Mouse (Mus musculus) adrenal gland, postnatal 14 days (tissue): ENCODE results near the gene Slc25a35. TPM values are rescaled to one million over a fixed set of nuclear protein-coding genes. Genes with fewer than 3 reads are reported as not detected.
"Not testable (repeated sequence)": the region's sequence is repeated elsewhere in the genome, so short reads cannot be mapped to it uniquely, and the experiment has no call there.

Experiments
- DNase-seq: peaks from one replicate; pipeline ENCODE4 v3.0.0; 2021; ENCODE audit warnings: mixed read lengths
- long read RNA-seq, 2 experiments: library from polyadenylated mRNA; stranded (forward); transcript quantifications; one replicate each; pipeline ENCODE4 v2.0.0; 2021
- total RNA-seq: library from RNA; stranded (reverse); gene quantifications from 2 replicates; pipeline ENCODE4 v1.2.3, GENCODE M21; 2021

Gene Slc25a35
- 54.6 and 55.8 TPM in 2 replicates for total RNA-seq
- long read RNA-seq, experiment 1, transcript Slc25a35-202 (5 exons, 1,828 nt), result major isoform, 19 of 30 reads
- long read RNA-seq, experiment 1, partial matches to known transcripts, result 1 of 30 reads
- long read RNA-seq, experiment 1, other reads (novel, unspliced or antisense), result 10 of 30 reads
- long read RNA-seq, experiment 2, transcript Slc25a35-202 (5 exons, 1,828 nt), result major isoform, 21 of 31 reads
- long read RNA-seq, experiment 2, partial matches to known transcripts, result 1 of 31 reads
- long read RNA-seq, experiment 2, other reads (novel, unspliced or antisense), result 9 of 31 reads

DNA sequence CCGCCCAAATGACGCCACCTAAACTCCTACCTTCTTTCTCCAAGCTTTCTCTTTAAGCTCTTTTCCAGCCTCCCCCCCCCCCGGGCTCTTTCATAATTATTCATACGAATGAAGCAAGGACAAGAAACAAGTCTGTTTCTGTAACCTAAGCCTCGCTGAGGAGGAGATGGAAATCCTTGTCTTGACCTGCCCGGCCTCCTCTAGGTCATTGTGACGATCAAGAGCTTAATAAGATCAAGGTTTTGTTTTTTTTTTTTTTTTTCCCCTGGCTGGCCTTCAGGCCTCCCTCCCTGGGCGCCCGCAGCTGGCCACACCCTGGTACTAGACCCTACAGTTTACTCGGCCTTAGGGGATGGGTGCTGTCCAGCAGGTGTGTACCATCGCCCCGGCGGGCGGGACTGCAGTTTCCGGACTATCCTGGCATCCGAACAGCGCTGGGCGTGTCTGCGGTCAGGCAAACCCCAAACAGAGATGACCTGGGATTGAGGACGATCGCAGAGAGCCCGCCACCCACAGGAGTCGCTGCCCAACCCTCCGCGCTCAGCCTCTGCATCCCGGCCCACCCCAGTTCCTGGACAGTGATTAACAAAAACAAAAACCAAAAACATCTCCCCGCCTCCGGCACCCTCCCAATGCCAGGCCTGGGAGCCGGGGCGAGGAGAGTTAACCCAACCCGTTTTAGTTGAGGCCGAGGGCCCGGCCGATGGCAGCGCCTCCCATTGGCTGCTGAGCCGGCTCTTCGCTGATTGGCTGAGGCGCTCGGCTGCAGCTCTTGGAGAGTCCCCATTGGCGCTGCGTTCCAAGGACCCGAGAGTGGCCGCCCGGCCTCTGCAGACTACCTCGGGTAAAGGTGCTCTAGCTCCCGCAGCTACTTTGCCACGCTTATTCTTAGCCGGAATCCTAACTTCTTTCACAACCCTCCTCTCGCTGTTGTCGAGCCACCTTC, at the start of gene Slc25a35:
TSS of gene Slc25a35 (plus strand) at position 795 of the 946 bp plus-strand sequence.
- DNase-seq, result peak; percentile 97

DNA sequence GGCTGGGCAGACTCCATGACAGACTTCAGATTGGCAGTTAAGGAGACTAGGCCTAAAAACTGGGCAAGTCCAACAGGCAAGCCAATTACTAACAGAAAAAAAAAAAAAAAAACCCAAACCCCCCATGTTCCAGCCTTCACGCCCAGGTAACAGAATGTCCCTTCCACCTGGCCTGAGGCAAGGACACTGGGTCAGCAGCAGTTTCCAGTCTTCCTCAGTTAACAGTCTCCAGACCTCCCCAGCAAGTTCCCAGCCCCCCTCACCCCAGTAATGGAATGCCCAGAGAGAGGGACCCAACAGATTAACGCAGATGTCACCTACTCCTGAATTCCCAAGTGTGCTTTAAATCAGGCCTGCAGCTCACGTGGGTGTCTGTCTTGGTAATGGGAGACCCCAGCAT, 44.7 kb upstream of the Slc25a35 start:
- DNase-seq, result no peak

DNA sequence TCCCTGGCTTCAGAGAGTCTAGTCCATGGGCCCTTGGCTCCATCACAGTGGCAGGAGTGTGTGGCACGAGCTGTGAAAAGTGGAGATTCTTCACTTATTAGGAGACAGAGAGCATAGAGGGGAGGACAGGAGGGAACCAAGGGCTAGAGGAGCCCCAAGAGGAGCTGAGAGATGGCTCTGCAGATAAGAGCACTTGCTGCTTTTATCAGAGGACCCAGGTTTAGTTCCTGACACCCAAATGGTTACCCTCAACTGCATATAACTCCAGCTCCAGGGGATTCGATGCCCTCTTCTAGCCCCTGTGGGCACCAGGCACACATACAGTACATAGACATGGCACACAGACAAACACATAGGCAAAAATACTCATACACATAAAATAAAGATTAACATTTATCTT, 43.2 kb upstream of the Slc25a35 start:
- no peak for DNase-seq

DNA sequence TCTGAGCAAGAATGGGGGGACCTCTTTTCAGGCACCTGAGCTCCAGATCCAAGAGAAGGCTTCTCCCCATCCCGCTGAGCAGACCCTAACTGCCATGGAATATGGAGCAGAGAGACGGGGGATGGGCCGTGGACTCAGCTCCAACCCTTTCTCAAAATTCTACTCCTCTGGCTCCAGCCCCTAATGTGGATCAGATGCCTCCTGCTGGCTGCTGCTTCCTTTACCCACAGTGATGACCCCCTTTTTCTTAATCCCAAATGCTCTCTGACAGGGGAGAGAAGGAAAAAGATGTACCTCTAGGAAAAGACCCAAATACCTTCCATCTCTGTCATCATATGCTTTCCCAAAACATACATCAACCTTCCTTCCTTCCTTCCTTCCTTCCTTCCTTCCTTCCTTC, 41.0 kb upstream of the Slc25a35 start, which contains the start of gene Odf4:
TSS of gene Odf4 (minus strand) at position 101 of the 400 bp plus-strand sequence.
- no peak for DNase-seq

DNA sequence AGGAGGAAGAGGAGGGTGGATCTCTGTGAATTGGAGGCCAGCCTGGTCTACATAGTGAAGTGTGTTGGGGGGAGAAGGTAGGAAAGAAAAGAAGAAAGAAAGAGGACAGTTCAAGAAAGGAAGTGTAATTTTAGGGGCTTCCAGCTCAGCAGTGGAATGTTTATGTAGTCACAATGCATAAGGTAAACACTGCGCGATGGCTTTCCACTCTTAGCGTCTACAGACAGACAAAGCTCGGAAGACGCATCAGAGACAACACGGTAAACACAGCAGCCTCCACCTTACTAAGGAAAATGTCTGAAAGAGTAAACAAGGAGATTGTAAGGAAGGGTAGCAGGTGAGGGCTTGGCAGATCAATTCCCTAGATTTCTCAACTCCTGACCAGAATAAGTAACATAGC, 38.0 kb upstream of the Slc25a35 start:
- no peak for DNase-seq

DNA sequence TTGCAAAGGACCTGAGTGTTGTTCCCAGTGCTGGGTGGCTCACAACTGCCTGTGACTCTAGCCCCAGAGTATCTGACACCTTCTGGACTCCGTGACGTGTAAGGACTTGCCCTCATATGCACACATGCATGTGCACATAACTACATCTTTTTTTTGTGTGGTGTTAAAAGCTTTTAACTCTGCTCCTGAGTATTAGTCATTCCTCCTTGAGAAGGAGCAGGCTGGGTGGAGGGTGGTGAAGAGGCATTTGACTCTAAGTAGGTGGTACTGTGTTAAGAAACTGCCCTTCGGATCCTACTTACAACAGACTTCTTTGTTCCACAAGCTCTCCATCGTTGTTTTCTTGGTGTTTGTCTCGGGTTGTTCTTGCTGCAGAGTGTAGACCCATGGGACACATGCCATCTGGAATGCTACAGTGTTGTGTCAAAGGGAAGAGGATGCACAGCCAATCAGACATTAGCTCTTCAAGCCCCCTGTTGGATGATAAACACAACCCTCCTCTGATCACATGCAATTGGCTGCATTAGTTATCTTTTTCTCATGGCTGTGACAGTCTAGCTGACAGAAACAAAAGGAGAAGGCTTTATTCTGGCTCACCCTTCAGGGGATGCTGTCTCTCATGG, 33.9 kb upstream of the Slc25a35 start:
- no peak for DNase-seq

DNA sequence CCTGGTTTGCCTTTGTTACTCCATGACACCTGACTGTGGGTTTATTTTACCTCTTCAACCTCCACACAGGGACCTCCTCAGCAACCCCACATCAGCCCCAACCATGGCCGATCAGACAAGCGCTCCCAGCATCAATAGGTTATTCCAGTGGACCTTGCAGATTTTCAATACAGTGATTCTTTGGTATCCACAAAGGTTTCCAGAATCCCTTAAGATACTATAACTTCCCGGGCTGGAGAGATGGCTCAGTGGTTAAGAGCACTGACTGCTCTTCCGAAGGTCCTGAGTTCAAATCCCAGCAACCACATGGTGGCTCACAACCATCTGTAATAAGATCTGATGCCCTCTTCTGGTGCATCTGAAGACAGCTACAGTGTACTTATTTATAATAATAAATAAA, 31.0 kb upstream of the Slc25a35 start:
- DNase-seq, result not testable (repeated sequence)

DNA sequence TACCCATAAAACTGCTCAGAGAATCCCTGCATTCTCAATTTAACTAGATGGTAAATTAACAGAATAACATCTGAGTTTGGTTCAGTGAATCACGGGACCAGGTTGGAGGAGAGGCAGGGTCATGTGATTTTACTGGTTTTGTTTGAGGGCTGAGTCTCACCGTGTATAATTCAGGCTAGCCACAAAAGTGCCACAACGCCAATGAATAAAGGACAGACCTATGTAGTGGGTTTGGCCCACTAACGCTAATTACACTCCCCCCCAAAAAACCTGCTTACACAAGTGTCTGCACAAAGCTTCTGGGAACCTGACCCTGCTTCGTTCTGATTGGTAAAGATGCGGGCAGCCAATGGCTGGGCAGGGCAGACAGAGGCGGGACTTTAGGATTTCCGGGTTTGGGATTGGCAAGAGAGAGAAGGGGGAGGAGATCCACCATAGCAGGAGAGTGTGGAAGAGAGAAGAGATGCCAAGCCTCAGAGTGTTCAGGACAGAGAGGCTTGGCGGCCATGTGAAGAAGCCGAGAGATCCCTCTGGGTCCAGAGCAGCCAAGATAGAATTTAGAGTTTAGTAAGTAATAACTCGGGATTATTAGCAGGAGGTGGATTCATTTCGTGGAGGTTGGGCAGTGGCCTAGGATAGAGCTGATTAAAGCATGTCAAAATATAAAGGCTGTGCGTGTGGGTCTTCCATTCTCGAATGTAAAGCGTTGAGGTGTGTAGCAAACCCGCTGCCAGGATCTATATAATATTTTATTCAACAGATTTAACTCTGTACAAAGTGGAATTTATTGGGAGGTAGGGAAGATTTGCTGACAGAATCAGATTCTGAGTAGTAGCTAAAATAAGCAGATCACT, 28.3 kb upstream of the Slc25a35 start:
- DNase-seq, result peak; percentile 94

DNA sequence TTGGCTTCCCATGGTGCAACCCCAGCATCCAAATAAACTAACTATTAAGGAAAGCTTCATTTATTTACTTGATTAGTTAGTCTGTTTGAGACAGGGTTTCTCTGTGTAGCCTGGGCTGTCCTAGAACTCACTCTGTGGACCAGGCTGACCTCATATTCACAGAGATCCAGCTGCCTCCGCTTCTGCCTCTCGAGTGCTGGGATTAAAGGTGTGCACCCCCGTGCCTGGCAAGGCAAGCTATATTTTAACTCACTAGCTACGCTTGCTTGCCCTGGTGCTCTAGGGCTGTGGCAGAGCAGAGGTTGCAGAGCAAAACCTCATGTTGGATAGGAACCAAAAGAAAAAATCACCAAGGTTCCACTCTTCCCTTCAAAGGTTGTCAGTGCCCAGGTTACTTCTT, 27.4 kb upstream of the Slc25a35 start:
- no peak for DNase-seq

DNA sequence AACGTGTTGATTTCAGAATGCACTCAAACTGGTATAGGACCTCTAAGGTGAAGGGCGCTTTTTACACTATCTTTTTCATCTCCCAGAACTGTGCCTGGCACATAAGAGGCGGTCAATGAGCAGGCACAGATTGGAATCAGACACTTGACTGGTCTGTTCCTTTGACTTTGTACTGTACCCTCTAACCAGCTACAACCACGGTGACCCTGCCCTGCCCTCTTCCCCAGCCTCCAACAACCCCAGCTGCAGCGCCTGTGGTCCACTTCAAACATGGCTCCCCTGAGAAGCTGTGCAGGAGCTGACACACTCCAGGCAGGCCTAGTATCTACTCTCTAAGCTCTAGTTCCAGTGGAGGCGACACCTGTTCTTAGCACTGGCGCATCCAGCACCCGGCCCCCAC, 25.2 kb upstream of the Slc25a35 start:
- DNase-seq, result no peak

DNA sequence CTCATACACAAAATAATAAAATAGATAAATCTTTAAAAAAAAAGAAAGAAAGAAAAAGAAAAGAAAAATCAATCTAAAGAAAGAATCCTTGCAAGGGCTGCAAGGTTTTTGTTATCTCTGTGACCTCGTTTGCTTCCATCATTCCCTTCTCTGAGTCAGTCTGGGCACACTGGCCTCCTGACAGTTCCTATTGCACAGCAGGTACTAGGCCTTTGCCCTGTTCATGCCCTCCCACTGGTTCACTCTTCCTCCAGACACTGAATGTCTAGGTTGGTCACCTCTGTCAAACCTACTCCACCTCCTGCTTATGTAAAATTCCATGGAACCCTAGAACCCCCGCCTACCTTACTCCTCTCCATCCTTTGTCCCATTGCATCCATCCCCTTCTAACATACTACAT, 22.7 kb upstream of the Slc25a35 start:
- peak; percentile 41 for DNase-seq

DNA sequence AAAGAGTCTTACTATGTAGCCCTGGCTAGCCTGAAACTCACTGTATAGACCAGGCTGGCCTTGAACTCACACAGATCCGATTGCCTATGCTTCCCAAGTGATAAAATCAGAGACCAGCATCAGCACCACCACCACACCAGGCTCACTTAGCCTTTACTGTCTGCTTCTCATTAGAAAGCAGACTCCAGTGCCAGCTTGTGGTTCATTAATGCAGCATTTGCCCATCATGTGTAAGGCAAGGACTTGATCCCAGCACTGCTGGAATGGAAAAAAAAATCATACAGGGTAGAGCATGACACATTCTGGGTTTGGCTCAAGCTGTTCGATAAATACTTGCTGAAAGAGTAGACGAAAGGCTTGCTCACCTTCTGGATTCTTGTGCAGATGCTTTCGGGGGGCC, 21.9 kb upstream of the Slc25a35 start:
- no peak for DNase-seq

DNA sequence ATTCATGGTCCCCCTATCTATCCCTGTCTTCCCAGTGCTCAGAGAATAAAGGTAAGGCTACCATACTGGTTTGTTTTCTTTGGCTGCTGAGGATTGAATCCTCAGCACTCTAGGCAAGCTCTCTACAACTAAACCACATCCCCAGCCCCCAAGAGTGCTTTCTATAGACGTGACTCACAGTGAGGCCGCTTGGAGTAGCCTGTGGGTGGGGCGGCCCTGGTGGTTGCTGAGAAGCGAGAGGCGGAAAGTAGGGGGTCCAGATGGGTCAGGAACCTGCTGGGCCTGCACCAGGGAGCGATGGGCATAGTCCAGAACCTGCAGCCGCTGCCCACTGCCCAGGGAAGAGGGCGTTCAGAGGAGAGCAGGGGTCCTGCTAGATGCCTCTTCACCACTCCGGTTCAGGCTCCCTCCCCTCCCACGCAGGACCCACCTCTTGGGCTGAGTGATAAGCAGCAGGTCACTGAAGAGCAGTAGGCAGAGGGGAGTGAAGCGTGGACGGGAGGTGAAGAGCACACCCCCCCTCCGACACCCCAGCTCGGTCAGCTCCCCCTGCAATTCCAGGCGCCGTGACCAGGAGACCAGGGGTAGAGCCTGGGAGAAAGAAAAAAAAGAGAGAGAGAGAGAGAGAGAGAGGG, 21.0 kb upstream of the Slc25a35 start:
- no peak for DNase-seq

DNA sequence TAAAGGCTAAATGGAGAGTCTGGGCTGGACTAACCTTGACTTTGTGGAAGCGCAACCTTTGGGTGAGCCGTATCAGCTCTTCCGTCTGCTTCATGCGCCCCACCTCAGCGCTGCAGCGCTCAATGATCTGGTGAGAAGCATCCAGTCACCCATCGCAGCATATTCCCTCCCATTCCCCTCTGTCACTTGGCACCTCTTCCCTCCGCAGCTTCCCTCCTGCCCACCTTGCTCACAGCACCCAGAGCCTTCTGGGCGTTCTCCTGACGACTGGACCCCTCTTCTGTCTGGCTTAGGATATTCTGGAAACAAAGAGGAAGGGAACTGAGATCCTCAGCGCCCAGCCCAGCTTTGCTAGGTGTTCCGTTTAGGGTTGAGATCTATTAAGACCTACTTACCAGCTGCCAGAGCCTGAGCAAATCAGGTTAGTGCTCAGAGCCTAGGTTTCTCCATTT, 20.4 kb upstream of the Slc25a35 start:
- DNase-seq, result no peak

DNA sequence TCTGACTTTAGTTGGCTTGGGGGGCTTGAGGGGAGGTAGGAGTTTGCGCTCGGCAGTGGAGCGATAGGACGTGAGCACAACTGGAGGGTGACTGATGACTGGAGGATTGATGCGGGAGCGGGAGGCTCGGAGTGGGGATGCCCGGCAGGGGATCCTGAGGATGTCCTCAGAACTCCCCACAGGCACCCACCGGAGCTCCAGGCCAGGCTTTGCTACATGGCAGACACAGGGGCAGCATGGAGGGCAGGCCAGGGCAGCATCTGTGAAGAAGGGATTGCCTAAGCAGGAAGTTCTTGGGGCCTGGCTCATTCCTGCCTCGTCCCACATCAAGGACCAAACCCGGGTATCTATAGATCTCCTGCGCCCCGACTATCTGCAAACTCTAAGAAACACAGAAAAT, 14.0 kb upstream of the Slc25a35 start:
- DNase-seq, result no peak

DNA sequence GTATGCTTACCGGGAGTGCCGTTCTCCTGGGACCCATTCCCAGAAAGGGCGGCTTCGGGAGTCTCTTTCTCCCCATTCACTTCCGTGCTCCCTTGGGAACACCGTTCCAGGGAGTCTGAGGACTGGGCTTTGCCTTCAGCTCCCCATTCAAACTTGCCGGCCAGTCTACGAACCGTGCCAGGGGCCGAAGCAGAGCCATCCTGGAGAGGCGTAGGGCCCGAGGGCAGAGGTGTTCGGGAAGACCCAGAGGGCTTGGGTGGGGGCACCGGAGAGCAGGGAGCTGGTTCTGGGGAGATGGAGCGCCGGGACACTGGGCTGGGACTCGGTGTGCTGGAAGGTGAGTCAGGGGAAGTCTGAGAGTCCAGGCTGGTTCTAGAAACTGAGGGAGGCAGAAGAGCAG, 13.5 kb upstream of the Slc25a35 start:
- DNase-seq, result no peak

DNA sequence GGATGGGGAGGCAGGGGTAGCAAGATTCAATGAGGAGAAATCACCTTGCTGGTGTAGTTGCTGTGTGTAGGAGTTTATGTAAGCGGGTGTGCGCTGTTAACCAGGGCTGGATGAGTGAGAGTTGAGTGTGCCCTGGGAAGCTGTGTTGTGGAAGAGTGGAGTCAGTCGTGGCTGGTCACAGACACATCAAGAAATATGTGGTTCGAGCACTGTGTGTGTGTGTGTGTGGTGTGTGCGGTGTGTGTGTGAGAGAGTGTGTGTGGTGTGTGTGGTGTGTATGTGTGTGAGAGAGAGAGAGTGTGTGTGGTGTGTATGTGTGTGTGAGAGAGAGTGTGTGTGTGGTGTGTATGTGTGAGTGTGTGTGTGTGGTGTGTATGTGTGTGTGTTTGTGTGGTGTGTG, 12.5 kb upstream of the Slc25a35 start:
- no peak for DNase-seq

DNA sequence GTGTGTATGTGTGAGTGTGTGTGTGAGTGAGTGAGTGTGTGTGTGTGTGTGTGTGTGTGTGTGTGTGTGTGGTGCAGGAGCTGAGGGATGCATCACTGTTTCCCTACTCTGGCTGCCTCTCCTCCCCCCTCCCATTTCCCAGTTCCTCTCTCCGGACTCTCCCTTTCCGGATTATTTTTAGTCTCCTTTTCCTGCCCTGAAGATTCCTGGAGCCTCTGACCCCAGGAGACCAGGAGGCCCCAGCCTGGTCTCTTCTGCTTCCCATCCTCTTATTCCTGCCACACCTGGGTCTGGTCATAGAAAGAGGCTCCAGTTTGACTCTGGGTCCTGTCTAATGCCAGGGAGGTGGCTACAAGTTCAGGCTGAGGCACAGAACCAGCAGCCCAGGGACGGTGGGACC, 11.8 kb upstream of the Slc25a35 start:
- peak; percentile 43 for DNase-seq

DNA sequence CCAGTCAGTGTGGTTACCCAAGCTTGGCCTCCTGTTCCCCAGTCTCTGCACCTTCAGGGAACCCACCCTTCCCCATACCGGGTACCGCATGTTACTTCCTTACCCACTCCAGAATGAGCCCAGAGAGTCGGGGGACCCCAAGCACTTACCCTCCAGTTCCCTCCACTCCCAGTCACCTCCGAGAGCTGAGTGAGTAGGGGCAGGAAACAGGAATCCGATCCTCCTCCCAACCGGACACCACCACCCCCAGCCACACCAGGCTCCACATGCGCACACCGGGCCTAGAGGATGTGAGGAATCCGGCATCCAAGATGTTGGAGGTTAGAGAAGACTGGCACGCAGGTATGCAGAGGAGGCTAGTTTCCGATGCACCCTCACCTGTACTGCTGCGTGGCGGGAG, 11.2 kb upstream of the Slc25a35 start:
- DNase-seq, result peak; percentile 40

DNA sequence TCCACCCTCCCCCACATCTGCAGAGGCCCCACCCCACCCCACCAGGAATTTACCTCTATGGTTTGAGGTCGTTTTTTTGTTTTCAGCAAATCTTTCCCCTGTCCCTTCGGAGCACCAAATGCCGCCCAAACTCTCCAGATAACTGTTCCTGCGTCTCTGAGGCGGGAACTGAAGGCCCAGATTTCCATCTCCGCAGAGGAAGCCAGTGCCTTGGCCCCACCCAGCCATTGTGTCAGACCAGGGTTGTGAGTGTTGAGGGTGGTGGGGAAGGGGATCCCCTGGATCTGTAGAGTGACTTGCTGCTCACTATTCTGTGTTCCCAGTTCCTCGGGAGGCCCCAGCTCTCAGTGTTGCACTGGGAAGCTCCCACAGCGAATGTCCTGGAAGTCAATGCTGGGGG, 10.6 kb upstream of the Slc25a35 start, which contains the start of gene Arhgef15:
TSS of gene Arhgef15 (minus strand) at position 173 of the 400 bp plus-strand sequence.
- DNase-seq, result no peak

DNA sequence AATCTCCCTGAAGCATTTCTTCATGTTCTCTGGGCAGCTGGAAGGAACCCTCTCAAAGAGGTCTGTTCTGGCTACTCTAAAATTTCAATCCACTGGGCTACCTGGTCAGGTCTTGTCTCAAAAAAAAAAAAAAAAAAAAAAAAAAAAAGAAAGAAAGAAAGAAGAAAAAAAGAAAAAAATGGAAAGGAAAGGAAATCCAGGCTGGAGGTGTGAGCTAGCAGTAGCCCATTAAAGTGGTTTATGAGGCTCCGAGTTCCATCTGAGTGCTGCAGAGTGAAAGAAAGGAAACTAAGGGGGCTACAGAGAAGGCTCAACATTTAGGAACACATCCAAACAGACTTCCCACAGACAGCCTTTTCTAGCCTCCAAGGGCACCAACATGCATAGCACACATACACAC, 10.0 kb upstream of the Slc25a35 start:
- no peak for DNase-seq
